Mouse (Mus musculus): ENCODE results near the gene Abi3.

DNA sequence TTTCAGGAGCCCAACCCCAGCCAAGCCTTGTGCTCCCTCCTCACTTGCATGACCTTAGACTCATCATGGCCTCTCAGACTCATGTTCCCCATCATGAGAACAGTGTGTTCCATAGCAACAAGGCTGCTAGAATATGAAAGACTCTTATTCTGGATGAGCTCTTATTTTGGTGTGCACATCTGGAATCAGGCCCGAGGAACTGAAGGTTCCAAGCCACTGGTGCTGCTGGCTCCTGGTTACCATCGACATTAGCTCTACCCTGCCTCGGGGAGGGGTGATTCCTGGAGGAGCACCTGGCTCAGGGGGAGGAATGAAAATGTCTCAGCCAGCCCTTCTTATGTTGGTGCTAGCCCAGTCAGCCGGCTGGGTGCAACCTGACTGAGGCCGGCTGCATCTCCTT lies 27.4 kb downstream of the Abi3 start:
- TF ChIP-seq MXI1 (IDR thresholded peaks at IDR 0.05; ENCODE audit: low read depth, low read length): no peak
- TF ChIP-seq CTCF (conservative IDR thresholded peaks at IDR 0.05 in 1 of 2, IDR thresholded peaks at IDR 0.05 in 1 of 2; ENCODE audit: low read depth in 2 of 2, low read length in 2 of 2): no peak
- TF ChIP-seq ELF1 (IDR thresholded peaks at IDR 0.05; ENCODE audit: low read depth, low read length): no peak

All from CH12.LX (cell line).